Mouse (Mus musculus) lung, embryonic 14.5 days (tissue): ENCODE measurements around the gene Hoxa10. TPM values are rescaled to one million over a fixed set of nuclear protein-coding genes. Genes with fewer than 3 reads are reported as not detected.

Experiments
- ATAC-seq: fragments of 200-750 bp; cut with Nextera tagmentation; 2 replicates; pipeline ENCODE4 v1.8.0; 2017; ENCODE audit warnings: mild to moderate bottlenecking, moderate TSS enrichment, moderate library complexity; ENCODE audit not compliant: insufficient read depth
- DNase-seq: peaks from one replicate; pipeline ENCODE4 v3.0.0-alpha.2; 2015
- H3K27ac ChIP-seq: fragments of 300-500 bp; sonication (generic); 2 replicates; pipeline ENCODE4 v1.5.1; 2014; ENCODE audit warnings: low read depth, mild to moderate bottlenecking, moderate library complexity
- H3K27me3 ChIP-seq: fragments of 300-500 bp; sonication (generic); 2 replicates; pipeline ENCODE4 v1.6.1; 2014; ENCODE audit warnings: low read length, control low read depth; ENCODE audit not compliant: insufficient read depth
- H3K36me3 ChIP-seq: fragments of 300-500 bp; sonication (generic); 2 replicates; pipeline ENCODE4 v1.6.1; 2014; ENCODE audit warnings: control low read depth; ENCODE audit not compliant: insufficient read depth
- H3K4me1 ChIP-seq: fragments of 300-500 bp; sonication (generic); 2 replicates; pipeline ENCODE4 v1.6.1; 2014; ENCODE audit warnings: antibody characterized with exemption, control low read depth; ENCODE audit not compliant: insufficient read depth
- H3K4me2 ChIP-seq: fragments of 300-500 bp; sonication (generic); 2 replicates; pipeline ENCODE4 v1.6.1; 2014; ENCODE audit warnings: mild to moderate bottlenecking
- H3K4me3 ChIP-seq: fragments of 300-500 bp; sonication (generic); 2 replicates; pipeline ENCODE4 v1.5.1; 2014; ENCODE audit warnings: low read depth, low read length
- H3K9ac ChIP-seq: fragments of 300-500 bp; sonication (generic); 2 replicates; pipeline ENCODE4 v1.6.1; 2014
- H3K9me3 ChIP-seq: fragments of 300-500 bp; sonication (generic); 2 replicates; pipeline ENCODE4 v1.6.1; 2016; ENCODE audit warnings: low read depth, low read length, control low read depth
- CTCF ChIP-seq: IDR thresholded peaks from 2 replicates; pipeline ENCODE4 v1.5.1; 2016; ENCODE audit warnings: antibody characterized with exemption, low read depth
- WGBS: fragments of 180-500 bp; shearing (Covaris S2); extraction: QIAGEN DNeasy Blood & Tissue Kit; methylation state at CpG from one replicate; pipeline ENCODE4 v1.1.7; 2014; 5-methylcytosine and 5-hydroxymethylcytosine counted together
- polyA plus RNA-seq: library from polyadenylated mRNA; unstranded; fragments of >200 nt; fragmentation: Nextera tagmentation; extraction: Ambion mirVana; gene quantifications from 2 replicates; pipeline ENCODE4 v1.2.1, GENCODE M21; 2014

Hoxa10 gene
- polyA plus RNA-seq, 1 experiment from 2014 or later = not detected

DNA sequence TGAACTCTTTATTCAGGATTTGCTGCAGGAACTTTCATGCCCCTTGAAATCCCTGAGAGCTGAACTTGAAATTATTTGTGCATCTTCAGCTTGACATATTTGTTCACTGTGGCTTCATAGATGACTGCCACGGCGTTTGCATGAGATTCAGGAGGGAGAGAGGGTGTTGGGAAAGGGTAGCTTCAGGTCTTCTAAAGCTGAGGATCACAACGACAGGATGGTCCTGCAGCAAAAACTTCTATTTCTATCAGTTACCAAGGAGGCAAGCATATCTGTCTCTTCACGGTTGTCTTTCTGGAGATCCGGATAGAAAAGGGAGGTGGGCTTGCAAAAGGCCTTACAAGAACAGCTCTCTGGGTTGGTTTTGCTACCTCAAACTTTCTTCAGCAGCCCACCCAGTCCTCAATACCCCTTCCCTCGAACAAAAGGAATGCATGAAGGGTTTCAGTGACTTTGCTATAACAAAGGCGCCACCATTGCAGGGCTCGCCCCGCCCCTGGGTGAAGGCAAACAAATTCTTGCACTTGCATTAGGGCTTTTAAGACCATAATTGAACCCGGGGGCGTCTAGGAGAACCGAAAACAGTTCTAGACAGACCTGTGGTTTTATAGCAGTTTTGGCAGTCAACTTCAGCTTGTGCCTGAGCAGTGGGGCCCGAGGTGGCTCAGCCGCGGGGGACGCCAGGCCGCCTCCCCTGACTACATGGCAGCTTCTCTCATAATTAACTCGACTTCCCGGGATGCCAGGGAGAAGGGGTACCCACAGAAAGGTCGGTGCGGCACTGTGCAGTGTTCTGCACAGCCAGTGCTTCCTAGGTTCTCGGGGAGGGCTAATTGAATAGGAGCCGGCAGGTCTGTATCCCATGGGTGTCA is 7.3 kb upstream of the Hoxa10 start:
- WGBS = 2% methylated on average over 23 of the region's 23 CpGs
- DNase-seq (no peak), ATAC-seq (no peak)
- no peaks in the 10 kb centered on the region for H3K36me3 ChIP-seq
- peaks cover 99% of the 10 kb centered on the region for H3K27me3 ChIP-seq
- no peak overlapping the region for H3K9ac ChIP-seq
- H3K27ac ChIP-seq = no peak overlapping the region
- TF ChIP-seq CTCF = no peak
- H3K9me3 ChIP-seq = no peaks in the 10 kb centered on the region
- H3K4me3 ChIP-seq = no peak overlapping the region
- H3K4me1 ChIP-seq = no peaks in the 10 kb centered on the region
- H3K4me2 ChIP-seq = no peak overlapping the region

DNA sequence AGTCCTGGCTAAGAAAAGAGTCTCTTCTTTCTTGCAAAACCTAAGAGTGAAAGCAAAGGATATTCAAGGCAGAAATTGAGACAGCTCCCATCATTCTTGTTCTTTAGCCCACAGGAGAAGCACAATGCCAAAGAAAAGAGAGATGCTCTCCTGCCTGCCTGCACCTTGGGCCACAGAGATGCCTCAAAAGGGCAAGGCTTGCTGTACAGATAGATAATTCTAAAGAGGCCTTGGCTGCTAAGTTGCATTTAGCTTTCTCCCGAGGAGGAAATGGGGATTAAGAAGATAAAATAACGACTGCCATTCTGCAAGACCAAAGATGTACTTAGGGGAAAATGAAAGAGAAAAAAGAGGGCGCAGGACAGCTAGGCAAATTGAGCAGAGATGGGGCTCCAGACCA is 6.3 kb upstream of the Hoxa10 start:
- no peaks in the 10 kb centered on the region for H3K36me3 ChIP-seq
- H3K4me1 ChIP-seq = no peaks in the 10 kb centered on the region
- H3K9ac ChIP-seq = no peak overlapping the region
- no peak overlapping the region for H3K27ac ChIP-seq
- no peak for ATAC-seq
- no peak for TF ChIP-seq CTCF
- 6% methylated on average over 3 of the region's 3 CpGs for WGBS
- H3K27me3 ChIP-seq = peaks cover 99% of the 10 kb centered on the region
- H3K4me3 ChIP-seq = no peak overlapping the region
- no peak for DNase-seq
- no peaks in the 10 kb centered on the region for H3K9me3 ChIP-seq
- H3K4me2 ChIP-seq = no peak overlapping the region; the same call in 1 of the 2 replicates

DNA sequence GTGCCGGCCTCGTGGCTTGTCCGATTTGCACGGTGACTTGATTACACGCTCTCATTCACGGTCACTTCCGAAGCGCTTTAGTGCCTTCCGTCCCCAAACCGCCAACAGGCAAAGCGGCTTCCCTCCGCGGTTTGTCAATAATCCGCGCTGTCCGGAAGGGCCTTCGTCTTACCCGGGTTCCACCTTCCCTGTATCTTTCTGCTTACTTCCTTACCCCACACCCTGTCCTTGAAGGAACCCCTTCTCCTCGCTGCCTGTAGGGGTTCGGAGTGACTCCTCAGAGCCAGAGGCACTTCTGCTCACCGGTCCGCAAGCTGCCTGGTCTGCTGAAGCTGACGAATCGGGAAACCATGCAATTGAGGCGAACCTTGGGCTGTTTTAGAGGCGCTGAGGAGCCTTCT is 5.7 kb upstream of the Hoxa10 start:
- under 1% methylated on average over 26 of the region's 26 CpGs for WGBS
- Histone ChIP-seq H3K9ac (no peak overlapping the region), H3K27ac (no peak overlapping the region), H3K36me3 (no peaks in the 10 kb centered on the region), H3K9me3 (no peaks in the 10 kb centered on the region), H3K27me3 (peaks cover 99% of the 10 kb centered on the region), H3K4me1 (no peaks in the 10 kb centered on the region), H3K4me3 (peak overlapping the region; percentile 17; the same call in 1 of the 2 replicates), H3K4me2 (no peak overlapping the region; the same call in 1 of the 2 replicates)
- ATAC-seq = no peak
- TF ChIP-seq CTCF = no peak
- no peak for DNase-seq

DNA sequence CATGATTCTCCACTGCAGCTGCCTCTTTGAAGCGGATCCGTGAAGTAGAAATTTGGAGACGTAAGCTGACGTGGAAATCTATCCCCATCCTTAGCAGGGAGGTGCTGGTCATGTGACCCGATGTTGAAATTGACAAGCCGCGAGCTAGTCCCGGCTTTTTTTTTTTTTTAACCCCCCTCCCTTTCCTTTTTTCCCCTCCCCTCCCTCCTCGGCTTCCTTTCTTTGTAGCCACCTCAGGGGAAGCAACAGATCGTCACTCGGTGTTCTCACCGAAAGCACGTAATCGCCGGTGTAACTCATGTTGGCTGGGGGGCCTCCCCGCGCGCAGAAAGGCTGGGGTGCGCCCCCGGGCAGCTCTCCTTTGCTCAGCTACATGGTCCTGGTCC is 5.1 kb upstream of the Hoxa10 start, which contains the start of gene Hoxa11:
Gene Hoxa11 (minus strand): TSS at position 54 of the 386 bp plus-strand sequence.
- WGBS = under 1% methylated on average over 20 of the region's 20 CpGs

DNA sequence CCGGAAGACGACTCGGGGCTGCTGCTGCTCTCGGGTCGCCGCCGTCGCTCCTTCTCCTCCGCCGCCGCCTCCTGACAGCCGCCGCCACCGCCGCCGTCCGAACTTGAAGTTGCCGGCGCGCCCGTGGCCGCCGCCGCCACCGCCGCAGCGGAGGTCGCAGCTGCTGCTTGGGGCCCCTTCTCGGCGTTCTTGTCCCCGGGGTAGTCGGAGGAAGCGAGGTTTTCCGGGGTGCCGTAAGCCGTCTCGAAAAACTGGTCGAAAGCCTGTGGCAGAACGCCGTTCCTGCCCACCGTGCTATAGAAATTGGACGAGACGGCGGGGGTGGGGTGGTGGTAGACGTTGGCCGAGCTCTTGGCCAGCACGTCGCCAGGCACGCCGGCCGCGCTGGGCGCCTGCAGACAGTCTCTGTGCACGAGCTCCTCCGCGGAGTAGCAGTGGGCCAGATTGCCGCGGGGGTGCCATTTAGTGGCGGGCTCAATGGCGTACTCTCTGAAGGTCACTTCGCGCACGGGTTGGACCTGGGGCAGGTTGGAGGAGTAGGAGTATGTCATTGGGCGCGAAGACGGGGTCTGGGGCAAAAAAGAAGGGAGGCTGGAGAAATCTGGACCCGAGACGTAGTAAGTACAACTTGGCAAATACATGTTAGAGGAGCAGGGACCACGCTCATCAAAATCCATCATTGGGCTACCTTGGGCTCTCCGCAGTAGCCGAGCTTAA is 4.5 kb upstream of the Hoxa10 start:
- ATAC-seq = no peak
- DNase-seq = no peak
- WGBS = 1% methylated on average over 70 of the region's 71 CpGs
- H3K9me3 ChIP-seq = no peaks in the 10 kb centered on the region
- H3K36me3 ChIP-seq = no peaks in the 10 kb centered on the region
- peak overlapping the region; percentile 20; the same call in 1 of the 2 replicates for H3K4me2 ChIP-seq
- H3K27me3 ChIP-seq = peaks cover 100% of the 10 kb centered on the region
- H3K27ac ChIP-seq = no peak overlapping the region
- H3K9ac ChIP-seq = no peak overlapping the region
- H3K4me3 ChIP-seq = peak overlapping the region; percentile 12; the same call in 1 of the 2 replicates
- no peak for TF ChIP-seq CTCF
- H3K4me1 ChIP-seq = no peaks in the 10 kb centered on the region

More for the DNA sequence above, 5.1 kb upstream of the Hoxa10 start, which contains the start of gene Hoxa11:
- Histone ChIP-seq H3K9ac (no peak within 1 kb of the TSS), H3K27me3 (peaks cover 99% of the 10 kb centered on the region), H3K36me3 (no peaks in the 10 kb centered on the region), H3K4me1 (no peaks in the 10 kb centered on the region), H3K9me3 (no peaks in the 10 kb centered on the region), H3K4me2 (peak within 1 kb of the TSS; percentile 20; the same call in 1 of the 2 replicates), H3K4me3 (peak within 1 kb of the TSS; percentile 17; the same call in 1 of the 2 replicates), H3K27ac (no peak within 1 kb of the TSS)
- TF ChIP-seq CTCF = no peak
- DNase-seq (no peak), ATAC-seq (no peak)

DNA sequence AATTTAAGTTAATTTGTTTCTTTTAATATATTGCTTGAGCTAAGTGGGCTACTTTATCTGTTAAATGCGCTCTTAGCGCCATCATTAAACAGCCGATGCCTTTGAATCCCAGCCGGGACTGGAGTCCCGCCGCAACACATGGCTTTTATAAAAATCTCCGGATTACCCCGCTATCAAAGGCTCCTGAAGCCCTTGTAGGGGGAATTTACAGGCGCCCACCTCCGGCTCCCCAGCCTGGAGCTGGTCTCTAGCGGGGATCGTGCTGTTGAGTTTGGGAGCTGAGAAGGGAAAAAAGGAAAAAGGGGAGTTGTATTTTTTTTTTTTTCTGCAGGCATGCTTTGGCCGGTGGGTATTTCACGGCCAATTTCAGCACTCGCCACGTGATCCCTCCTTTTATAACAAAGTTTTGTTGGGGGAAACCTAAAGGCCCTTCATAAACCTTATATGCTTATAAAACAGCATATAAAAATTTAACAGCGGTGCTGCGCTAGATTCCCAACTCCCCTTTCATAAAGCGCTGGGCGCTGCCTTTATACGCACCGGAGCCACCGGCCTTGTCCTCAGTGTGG is 3.9 kb upstream of the Hoxa10 start:
- H3K27ac ChIP-seq = no peak overlapping the region
- peak overlapping the region; percentile 20; the same call in 1 of the 2 replicates for H3K4me2 ChIP-seq
- ATAC-seq (no peak), DNase-seq (no peak)
- TF ChIP-seq CTCF = no peak
- H3K9ac ChIP-seq = no peak overlapping the region
- H3K36me3 ChIP-seq = no peaks in the 10 kb centered on the region
- H3K4me1 ChIP-seq = no peaks in the 10 kb centered on the region
- peak overlapping the region; percentile 12; the same call in 1 of the 2 replicates for H3K4me3 ChIP-seq
- no peaks in the 10 kb centered on the region for H3K9me3 ChIP-seq
- peaks cover 100% of the 10 kb centered on the region for H3K27me3 ChIP-seq
- 2% methylated on average over 23 of the region's 23 CpGs for WGBS

GRCm38 (mm10) chr6:52243681-52244121 is 3.0 kb upstream of the Hoxa10 start:
- Histone ChIP-seq H3K27me3 (peaks cover 99% of the 10 kb centered on the region), H3K9me3 (no peaks in the 10 kb centered on the region), H3K36me3 (no peaks in the 10 kb centered on the region), H3K9ac (no peak overlapping the region), H3K4me2 (no peak overlapping the region), H3K4me1 (no peaks in the 10 kb centered on the region), H3K4me3 (no peak overlapping the region), H3K27ac (no peak overlapping the region)
- TF ChIP-seq CTCF = no peak
- DNase-seq (no peak), ATAC-seq (no peak)
- WGBS = 4% methylated on average over 12 of the region's 12 CpGs
